Mouse (Mus musculus): Measurements from ENCODE around the gene Kdm5c.
"Not testable (repeated sequence)": the region's sequence is repeated elsewhere in the genome, so short reads cannot be mapped to it uniquely, and the experiment has no call there.

Gene Kdm5c

DNA sequence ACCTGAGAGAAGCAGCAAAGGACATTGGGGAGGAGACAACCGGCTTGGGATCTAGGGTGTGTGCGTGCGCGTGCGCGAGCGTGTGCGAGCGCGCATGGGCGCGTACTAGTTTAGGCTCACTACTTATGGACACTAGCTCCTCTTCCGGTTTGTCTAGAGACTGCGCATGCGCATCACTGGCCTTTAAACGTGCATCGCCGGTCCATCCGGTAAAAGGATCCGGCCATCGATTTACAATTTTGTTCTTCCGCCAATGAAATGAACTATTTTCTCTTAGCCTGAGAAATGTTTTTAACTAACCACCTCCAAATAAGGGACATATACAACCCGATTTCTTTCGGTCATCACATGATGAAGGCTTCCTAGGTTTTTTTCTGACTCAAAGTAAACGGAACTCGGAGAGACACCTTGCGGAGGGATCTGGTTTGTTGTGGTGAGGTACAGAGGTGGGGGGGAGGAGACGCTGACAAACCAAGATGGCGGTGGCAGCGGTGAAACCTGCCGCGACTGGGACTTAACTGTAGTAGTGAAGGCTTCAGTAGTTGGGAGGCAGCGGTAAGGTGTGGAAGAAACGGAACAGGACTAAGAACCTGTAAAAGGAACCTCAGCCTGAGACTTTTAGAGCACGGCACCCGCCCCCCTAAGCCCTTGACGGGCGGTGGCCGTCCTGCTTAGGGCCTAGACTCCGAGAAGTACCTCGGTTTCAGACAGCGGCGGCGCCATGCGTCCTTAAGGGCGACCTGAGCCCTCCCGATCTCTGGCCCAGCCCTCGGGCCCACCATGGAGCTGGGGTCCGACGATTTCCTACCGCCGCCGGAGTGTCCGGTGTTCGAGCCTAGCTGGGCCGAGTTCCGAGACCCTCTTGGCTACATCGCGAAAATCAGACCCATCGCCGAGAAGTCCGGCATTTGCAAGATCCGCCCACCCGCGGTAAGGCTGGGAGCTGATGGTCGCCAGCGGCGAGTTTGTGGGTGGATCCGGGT is at the start of gene Kdm5c:
Gene Kdm5c (plus strand): TSS at position 240 of the 983 bp plus-strand sequence.
- peak; percentile 95 to 100 for DNase-seq

DNA sequence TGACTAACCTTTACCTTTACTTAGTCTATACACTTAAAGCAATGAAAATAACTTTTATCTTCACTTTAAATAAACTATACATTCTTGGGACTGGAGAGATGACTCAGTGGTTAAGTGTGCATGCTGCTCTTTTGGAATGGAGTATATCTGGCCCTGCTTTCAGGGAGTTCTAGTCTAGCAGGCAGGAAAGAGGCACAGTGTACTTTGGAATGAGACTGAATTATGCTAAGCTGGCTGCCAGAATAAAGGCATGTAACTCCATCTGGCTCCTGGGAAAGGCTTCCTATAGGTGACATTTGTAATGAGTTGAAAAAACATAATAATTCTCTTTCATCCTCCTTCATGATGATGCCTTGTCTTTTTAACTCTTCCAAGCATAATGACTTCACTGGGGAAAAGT is 45.7 kb upstream of the Kdm5c start:
- no peak for DNase-seq

DNA sequence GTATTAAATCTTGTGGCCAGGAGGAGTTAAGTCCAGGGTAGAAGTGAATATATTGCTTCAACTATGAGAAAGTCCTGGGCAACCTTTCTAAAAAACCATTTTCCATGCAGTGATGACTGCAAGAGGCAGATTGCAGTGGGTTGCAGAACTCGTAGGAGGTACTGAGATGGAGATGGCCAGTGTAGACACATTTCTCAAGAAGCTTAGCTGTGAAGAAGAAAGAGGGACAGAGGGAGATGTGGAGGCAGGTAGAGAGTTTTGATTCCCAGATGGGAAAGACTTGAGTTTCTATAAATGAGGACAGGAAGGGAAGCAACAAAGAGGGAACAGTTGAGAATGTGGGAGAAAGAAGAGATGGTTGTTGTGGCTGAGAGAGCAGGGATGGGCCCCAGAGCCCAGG is 41.6 kb upstream of the Kdm5c start:
- DNase-seq, result no peak

DNA sequence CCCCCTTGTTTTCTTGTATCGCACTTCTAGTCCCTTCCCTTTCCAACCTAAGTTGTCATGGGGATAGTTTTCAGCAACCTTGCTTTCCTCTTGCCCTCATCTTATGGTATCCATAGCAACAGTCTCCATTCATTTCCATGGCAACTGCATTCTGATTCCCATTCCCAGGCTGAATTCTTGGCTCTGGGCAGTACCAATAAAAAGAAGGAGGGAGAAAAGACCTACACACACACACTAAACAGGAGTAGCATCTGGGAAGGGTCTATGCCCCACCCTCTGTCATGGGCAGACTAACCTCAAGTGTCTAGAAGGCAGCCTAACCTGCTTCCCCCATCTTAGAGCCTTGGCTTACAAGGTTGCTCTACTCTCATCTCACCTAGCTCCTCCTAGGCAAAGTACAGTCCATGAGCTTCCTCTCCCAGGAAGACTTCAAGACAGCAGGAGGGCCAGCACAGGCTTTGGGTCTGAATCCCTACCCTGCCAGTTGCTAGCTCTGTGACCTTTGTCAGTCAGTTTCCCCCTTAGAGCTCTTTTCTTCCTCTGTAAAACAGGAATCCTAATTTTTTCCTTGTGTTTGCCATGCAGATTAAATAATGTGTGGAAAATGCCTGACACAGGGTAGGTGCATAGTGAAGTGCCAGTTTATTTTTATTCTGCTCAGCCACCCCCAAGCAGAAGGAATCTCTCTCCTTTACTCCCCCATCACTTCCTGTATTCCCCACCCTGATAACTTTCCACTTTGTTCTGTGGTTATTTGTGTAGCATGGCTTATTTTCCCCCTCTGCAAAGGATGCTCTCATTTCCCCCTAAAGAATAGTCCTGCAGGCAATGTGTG is 34.8 kb upstream of the Kdm5c start:
- no peak for DNase-seq

DNA sequence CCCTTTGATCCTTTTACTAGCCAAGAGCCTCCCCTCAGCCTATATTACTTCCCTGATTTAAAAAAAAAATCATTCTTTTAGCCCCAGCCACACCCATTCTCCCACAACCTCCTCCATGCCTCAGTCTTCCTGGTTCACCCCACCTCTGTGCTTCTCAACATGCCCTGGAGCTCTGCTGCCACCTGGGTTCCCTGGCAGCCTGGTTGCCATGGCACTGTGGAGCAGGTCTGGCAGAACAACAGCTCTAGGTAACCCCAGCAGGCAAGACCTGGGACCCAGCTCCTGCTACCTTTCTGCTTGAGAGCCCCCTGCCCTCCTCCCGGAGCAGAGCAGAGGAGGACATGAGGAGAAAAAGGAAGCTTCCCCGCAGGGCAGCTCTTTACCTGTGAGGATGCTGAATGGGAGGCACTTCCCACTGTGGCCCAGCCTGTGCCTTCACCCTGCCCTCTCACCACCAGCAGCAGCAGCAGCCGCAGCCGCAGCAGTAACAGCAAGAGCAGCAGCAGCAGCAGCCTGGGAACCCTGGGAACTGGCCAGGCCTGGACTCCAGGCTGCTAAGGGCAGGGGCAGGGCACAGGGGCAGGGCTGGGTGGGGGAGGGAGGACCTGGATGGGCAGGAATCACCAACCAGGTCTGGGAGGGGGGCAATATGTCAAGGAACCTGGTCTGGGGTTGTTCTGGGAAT is 30.9 kb upstream of the Kdm5c start:
- peak in 1 of 2 experiments; percentile 67 for DNase-seq

DNA sequence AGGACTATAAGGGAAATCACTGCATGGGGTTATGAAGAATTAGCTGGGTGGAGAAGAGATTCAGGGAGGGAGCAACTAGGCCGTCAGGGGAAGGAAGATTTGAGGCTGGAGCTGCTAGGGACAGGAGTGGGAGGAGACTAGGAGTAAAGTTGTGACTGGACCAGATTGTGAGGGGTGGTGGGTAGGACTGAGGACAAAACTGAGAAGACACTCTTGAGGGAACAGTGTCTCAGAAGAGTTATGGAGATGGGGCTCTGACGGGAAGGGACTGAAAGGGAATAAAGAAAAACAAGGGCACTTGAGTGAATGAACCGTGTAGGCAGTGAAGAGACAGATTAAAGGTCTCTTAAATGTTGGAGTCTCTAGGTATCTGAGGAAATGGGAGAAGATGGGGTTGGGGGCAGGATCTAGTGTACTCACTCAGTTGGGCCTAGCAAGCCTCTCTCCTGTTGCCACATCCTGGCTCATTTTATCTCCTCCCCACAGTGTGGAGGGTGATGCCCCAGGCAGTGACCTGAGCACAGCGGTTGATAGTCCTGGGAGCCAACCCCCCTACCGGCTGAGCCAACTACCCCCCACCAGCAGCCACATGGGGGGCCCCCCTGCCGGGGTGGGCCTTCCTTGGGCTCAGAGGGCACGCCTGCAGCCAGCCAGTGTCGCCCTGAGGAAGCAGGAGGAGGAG is 30.3 kb upstream of the Kdm5c start:
- DNase-seq, result no peak

DNA sequence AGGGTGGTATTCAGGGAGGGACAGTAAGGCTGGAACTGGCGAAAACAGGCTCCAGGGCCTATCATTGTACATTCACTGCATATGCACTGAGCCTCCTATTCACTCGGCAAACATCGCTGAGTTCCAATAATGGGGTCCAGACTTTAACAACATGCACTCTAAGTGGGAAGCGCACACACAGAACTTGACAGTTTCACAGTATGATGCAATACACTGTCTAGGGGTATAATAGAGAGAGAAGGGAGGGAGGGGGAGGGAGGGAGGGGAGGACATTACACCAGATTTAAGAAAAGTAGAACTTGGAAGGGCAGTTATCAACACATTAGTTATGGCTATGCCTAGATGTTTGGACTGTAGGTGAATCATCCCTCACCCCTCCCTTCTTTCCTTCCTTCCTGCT is 29.6 kb upstream of the Kdm5c start:
- DNase-seq, result no peak

DNA sequence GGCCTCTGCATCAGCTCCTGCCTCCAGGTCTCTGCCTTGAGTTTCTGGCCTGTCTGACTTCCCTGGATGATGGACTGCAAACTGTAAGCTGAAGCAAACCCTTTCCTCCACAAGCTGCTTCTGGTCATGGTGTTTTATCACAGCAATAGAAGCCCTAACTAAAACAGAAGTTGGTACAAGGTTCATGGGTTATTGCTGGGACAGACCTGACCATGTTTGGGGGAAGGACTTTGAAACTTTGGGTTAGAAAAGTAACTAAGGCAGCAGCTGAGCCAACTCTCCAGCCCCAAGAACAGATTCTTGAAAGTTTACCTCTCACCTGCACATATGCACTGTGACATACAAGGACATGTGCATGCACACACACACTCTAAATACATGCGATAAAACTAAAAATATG is 27.3 kb upstream of the Kdm5c start:
- DNase-seq, result peak in 1 of 2 experiments; percentile 42

DNA sequence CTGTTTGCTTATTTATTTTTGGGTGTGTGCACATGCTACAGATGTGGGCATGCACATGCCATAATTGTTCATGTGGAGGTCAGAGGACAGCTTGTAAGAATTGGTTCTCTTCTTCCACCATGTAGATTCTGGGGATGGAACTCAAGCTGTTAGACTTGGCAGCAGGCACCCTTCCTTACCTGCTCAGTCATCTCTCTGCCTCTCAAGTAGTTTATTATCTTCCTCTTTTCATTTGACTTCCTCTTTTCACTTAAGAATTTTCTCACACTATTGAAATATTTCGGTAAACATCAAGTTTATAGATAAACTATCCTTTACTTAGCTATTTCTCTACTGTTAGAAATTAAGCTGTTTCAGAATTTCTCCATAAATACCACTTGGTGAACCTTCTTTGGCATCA is 18.1 kb upstream of the Kdm5c start:
- no peak for DNase-seq

DNA sequence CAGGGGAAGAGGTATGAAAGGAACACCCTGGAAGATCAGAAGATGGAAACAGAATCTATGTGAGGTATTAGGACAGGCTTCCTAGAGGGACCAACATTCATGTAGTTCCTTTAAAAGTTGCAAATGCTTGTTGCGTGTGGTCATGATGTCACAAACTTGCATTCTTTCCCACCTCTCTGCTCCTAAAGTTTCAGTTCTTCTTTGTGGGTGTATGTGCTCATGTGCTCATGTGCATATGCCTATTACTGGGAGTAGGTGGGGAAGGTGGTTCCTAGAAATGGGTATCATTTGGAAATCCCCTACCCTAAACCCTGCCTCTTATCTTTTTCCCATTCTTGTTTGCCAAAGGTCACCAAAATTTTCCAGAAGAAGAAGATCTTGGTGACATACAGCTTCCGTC is 14.3 kb upstream of the Kdm5c start:
- DNase-seq, result no peak

DNA sequence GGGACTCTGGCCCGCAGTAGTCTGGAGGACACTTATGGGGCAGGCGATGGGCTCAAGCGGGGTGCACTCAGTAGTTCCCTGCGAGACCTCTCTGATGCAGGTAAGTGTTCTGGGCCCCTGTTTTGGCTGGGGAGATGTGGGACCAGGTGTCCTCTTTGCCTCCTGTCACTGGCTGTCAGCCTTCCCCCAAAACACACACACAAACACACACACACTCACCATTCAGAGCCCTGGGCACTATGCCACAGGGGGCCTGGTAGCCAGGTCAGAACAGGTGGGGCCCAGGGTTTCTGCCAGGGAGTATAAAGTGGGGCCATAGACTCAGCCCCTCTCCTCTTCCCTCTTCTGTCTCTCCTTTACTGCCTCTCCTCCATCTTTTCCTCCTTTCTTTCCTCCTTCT is 11.1 kb upstream of the Kdm5c start:
- peak in 1 of 2 experiments; percentile 49 for DNase-seq

DNA sequence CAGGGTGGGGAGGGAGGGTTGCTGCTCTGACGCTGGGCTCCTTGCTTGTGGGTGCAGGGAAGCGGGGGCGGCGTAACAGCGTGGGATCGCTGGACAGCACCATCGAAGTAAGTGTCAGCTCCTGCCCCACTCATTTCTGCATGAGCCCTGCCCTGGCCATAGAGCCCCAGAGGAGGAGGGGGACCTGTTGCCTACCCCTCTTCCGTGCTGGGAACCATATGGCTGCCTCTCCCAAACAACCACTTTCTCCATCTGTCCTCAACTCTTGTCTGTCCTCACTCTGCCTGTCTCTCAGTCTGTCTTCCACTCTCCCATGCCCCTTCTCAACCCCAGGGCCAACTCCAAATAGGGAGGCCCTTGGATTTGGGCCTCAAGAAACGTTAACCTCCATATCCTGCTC is 10.6 kb upstream of the Kdm5c start:
- no peak for DNase-seq

DNA sequence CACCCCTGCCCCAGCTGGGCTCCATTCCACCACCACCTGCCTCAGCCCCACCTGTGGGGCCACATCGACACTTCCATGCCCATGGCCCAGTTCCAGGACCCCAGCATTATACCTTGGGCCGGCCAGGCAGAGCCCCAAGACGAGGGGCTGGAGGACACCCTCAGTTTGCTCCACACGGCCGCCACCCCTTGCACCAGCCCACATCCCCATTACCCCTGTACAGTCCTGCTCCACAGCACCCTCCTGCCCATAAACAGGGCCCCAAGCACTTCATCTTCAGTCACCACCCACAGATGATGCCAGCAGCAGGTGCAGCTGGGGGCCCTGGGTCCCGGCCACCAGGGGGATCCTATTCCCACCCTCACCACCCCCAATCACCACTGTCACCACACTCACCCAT is 9.5 kb upstream of the Kdm5c start:
- no peak for DNase-seq

DNA sequence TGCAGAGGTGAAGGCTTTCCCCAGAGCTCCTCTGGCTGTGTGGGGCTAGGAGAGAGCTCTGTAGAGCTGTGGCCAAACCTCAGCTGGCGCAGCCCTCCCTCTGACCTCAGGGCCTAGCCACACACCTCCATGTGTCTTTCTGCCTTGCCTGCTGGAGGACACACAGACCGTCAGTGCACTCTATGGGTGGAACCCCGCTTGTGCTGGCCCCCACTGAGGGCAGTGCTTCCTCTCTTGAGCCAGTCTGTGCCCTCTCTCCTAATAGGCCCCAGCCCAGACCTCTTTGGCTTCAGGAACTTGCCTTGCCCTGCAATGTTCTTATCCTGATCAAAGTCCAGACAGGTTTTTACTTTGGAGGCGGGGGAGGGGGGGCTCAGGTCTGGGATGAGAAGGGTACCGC is 8.5 kb upstream of the Kdm5c start:
- peak in 1 of 2 experiments; percentile 71 for DNase-seq

DNA sequence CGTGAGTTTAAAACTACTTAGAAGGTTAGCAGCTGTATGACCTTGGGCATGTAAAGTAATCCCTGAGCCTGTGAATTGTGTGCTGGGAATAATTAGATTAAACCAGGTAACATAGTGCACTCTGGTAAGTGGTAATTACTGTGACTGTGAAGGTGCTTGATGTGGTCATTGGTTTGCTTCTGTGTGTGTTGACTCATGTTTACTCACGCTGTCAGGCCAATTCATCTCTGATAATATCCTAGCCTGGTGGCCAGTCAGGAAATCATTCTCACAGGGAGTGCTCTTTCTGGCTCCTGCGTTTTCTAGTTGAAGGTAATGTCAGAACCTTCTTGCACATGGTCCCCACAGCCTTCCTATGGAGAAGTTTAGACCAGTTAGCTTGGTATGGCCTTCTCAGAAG is 1.3 kb downstream of the Kdm5c start:
- DNase-seq, result no peak

DNA sequence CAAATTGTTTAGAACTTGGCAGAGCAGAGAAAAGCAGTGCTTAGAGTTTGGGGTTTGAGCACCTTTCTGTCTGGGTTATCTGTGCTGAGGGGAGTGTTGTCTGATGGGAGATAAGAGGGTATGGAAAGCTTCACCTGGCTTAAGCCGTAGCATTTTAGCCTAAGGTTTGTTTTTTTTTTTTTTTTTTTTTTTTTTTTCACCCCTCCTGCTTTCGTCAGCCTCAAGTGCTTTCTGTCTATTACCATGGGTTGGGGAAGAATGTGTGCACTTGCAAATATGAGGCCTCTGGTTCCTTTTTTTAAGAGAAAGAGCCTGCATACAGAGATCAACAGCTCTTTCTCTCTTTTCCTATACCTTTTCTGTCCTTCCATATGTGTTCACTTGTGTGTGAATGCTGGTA is 2.9 kb downstream of the Kdm5c start:
- DNase-seq, result no peak

DNA sequence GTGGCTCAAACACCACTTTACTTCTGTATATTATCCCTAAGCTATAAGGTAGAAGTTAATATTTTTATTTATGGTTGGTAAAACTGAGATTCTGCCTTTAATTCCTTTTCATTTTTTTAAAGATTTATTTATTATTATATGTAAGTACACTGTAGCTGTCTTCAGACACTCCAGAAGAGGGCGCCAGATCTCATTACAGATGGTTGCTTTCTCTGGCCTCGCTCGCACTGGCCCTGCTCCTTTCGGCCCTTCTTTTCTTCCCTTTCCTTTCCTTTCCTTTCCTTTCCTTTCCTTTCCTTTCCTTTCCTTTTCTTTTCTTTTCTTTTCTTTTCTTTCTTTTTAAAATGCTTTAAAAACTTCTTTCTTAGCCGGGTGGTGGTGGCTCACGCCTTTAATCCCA is 10.3 kb downstream of the Kdm5c start:
- not testable (repeated sequence) for DNase-seq

DNA sequence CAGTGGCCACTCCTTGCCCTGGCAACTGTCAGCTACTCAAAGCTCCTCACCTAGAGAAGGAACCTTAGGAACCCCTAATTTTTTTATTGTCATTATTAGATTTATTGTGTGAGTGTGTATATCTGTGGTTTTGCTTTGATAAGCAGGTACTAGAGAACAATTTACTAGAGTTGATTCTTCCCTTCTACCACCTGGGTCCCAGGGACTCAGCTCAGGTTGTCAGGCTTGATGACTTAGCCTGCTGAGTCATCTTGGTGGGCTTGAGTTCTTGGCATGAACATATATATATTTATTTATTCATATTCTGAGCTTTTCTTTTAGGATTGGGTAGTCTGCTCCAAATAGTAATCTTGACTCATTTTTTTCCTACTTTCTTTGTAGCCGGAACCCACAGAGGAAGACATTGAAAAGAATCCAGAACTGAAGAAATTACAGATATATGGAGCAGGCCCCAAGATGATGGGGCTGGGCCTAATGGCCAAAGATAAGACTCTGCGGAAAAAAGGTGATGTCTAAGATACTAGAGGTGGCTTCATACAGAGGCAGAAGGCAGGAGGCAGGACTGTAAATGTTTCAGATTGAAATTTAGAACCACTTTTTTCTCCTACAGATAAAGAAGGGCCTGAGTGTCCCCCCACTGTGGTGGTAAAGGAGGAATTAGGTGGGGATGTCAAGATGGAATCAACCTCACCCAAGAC is 11.8 kb downstream of the Kdm5c start:
- no peak for DNase-seq

DNA sequence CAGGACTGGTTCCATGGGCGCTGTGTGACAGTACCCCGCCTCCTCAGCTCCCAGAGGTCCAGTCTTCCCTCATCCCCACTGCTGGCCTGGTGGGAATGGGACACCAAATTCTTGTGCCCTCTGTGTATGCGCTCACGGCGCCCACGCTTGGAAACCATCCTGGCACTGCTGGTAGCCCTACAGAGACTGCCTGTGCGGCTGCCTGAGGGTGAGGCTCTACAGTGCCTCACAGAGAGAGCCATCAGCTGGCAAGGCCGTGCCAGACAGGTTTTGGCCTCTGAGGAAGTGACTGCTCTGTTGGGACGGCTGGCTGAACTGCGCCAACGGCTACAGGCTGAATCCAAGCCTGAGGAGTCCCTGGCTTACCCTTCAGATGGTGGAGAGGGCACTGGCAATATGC is 38.4 kb downstream of the Kdm5c start:
- DNase-seq, result no peak

DNA sequence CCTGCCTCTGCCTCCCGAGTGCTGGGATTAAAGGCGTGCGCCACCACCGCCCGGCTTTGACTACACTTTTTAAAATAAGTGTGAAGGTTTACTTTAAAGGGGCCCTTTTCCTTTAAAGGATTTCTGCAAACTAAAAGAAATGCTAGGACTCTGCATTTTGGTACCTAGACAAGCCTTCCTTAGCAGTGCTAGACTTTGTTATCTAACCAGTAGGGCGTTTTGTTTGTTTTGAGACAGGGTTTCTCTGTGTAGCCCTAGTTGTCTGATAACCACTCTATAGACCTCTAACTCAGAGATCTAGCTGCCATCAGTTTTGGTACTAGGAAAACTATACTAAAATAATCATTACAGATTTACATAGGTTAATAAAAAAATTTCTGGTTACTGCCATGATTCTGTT is 46.6 kb downstream of the Kdm5c start:
- DNase-seq, result no peak

DNA sequence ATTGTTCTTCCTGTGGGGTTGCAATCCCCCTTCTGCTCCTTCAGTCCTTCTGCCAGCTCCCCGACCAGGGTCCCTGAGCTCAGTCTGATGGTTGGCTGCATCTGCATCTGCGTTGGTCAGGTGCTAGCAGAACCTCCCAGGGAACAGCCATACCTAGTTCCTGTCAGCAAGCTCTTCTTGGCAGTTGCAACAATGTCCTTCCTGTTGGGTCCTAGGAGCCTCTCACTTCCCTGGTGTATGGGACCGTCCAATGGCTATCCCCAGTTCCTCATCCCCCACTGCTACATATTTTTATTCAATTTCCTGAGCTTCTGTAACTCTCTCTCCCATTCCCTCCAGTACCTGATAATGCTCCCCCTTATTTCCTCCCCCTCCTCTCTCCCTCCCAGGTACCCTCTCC is 51.9 kb downstream of the Kdm5c start:
- no peak for DNase-seq

DNA sequence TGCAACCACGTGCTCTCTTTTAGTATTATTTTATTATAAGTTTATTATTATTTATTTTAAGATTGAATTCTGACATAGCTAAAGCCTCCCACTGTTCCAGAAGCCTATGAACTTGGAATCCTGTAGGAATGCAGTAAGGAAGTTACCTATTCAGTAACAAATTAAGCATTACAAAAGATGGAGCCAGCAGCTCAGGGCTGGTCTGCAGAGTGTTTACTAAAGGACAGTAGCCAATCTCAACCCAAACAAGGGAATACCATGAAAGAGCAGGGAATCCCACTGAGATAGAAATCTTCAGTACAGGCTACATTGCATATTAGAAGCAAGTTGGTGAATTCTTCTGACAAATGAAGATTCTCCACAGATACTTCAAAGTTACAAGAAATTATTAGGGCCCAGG is 54.2 kb downstream of the Kdm5c start:
- DNase-seq, result not testable (repeated sequence)

Measured in kidney, postnatal 25 days (tissue).